Mouse (Mus musculus): ENCODE data around the gene Gm17467. TPM values are rescaled to one million over a fixed set of nuclear protein-coding genes. Genes with fewer than 3 reads are reported as not detected.
"Not testable (repeated sequence)": the region's sequence is repeated elsewhere in the genome, so short reads cannot be mapped to it uniquely, and the experiment has no call there.

Gene Gm17467
- 0.38 and 0.77 TPM in 2 replicates for polyA plus RNA-seq (2012; rRNA removed)

GRCm38 (mm10) chrX:123704691-123705090 is at the start of gene Gm17467:
TSS of gene Gm17467 (minus strand) at chrX:123704791.
- not testable (repeated sequence) for H3K27me3 ChIP-seq (ENCODE audit: control insufficient read depth, insufficient read depth, low read length); H3K27ac ChIP-seq (ENCODE audit: control insufficient read depth, insufficient read depth, low read depth, low read length); H3K4me1 ChIP-seq (ENCODE audit: control insufficient read depth, insufficient read depth, low read length); H3K4me3 ChIP-seq (ENCODE audit: control insufficient read depth, low read depth, low read length); H3K36me3 ChIP-seq (ENCODE audit: control insufficient read depth, insufficient read depth, low read length)

Other genes starting within 250 kb of the Gm17467 start
- 2.9 and 8.8 TPM in 2 replicates for gene Cldn34c2, start 123.1 kb downstream of the Gm17467 start, polyA plus RNA-seq (2012; rRNA removed)
- gene Cldn34c3, start 88.9 kb upstream of the Gm17467 start, polyA plus RNA-seq (2012; rRNA removed) = 11.4 and 15.1 TPM in 2 replicates